ENCODE assay signal across 10 mouse cellular contexts in the genomic region with DNA sequence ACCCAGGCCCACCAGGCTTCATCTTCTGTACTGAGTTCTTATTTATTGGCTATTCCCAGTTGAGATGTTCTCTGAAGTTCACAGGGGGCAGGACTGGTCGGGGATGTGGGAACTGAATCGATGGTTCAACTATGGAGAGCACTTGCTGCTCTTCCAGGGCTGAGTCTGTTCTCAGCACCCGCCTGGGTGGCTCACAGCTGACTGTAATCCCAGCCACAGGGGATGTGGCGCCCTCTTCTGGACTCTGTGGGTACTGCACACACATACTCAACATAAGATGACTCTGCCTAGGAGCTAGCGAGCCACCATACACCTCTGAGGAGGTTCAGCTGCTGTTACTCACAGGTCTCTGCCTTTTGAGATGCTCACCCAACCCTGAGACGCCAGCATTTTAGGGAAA.
DNase-seq lines count a peak whose midpoint lies in the region; ATAC-seq and TF ChIP-seq lines count a peak whose summit lies in the region.
"Had no signal": no experiment of that assay in that cellular context is flagged by ENCODE, and none has a peak within 500 bp of the region (broad histone marks: within the 10 kb centered on the region; RNA-seq: fewer than 3 reads in every experiment).

No protein-coding gene starts in this region.

- H3K4me3 ChIP-seq in left cerebral cortex, adult 2 months: no peak overlapping the region
- H3K4me3 ChIP-seq in olfactory bulb, adult 2 months (ENCODE audit: insufficient read depth, low read depth, low read length): no peak overlapping the region
- H3K4me3 ChIP-seq in midbrain, embryonic 16.5 days (ENCODE audit: low read depth, low read length): no peak overlapping the region
- H3K4me3 ChIP-seq: forebrain, embryonic 13.5 days; midbrain, embryonic 12.5 days had no signal

- 92% methylated on average over 6 of the region's 6 CpGs for WGBS in olfactory bulb, adult 2 months
- 87% methylated on average over 6 of the region's 6 CpGs for WGBS in midbrain, embryonic 16.5 days

- DNase-seq in CD4-positive, CD25-positive, alpha-beta regulatory T cell, adult 2 months (ENCODE audit: low read depth, low spot score): peak; percentile 43
- DNase-seq in left cerebral cortex, adult 2 months (ENCODE audit: extremely low spot score in 1 of 2, low spot score in 2 of 2): no peak
- DNase-seq in left cerebral cortex, adult 18-20 months (ENCODE audit: low spot score in 2 of 2): no peak
- DNase-seq in ES-CJ7 (ENCODE audit: low read depth, low spot score): peak; percentile 88
- DNase-seq in adrenal gland, adult (ENCODE audit: inconsistent age in 2 of 2, low spot score in 1 of 2): no peak

- TF ChIP-seq CTCF in left cerebral cortex, adult 2 months (IDR thresholded peaks at IDR 0.05): peak; percentile 39
- TF ChIP-seq CTCF in olfactory bulb, adult 2 months (IDR thresholded peaks at IDR 0.05; ENCODE audit: insufficient read depth, low read depth, low read length): peak; percentile 43; the same call in 1 of the 2 replicates

- intact Hi-C loops in left cerebral cortex, adult 2 months (cut with DNase I): no loop called here

- ATAC-seq in CD4-positive, CD25-positive, alpha-beta regulatory T cell, adult 4 months: no peak
- no peak for ATAC-seq in midbrain, embryonic 16.5 days
- ATAC-seq: forebrain, embryonic 13.5 days had no signal

- no peaks in the 10 kb centered on the region for H3K27me3 ChIP-seq in midbrain, embryonic 16.5 days (ENCODE audit: control insufficient read depth, insufficient read depth, low read depth, low read length)
- H3K27me3 ChIP-seq: forebrain, embryonic 13.5 days; midbrain, embryonic 12.5 days had no signal

- no peaks in the 10 kb centered on the region for H3K9me3 ChIP-seq in midbrain, embryonic 16.5 days (replicated peaks; ENCODE audit: control insufficient read depth, low read length, poor library complexity, severe bottlenecking)
- H3K9me3 ChIP-seq: forebrain, embryonic 13.5 days; midbrain, embryonic 12.5 days had no signal

- peaks cover 6% of the 10 kb centered on the region for H3K4me1 ChIP-seq in olfactory bulb, adult 2 months (ENCODE audit: control insufficient read depth, insufficient read depth, low read length)
- peaks cover 3% of the 10 kb centered on the region for H3K4me1 ChIP-seq in midbrain, embryonic 16.5 days (ENCODE audit: control insufficient read depth, insufficient read depth, low read length)

- H3K9ac ChIP-seq in midbrain, embryonic 16.5 days (ENCODE audit: low read depth, low read length): no peak overlapping the region
- H3K9ac ChIP-seq: forebrain, embryonic 13.5 days; midbrain, embryonic 12.5 days had no signal

- no peaks in the 10 kb centered on the region for H3K36me3 ChIP-seq in midbrain, embryonic 16.5 days (ENCODE audit: control insufficient read depth, insufficient read depth, low read length)
- H3K36me3 ChIP-seq: midbrain, embryonic 12.5 days had no signal

- no peak overlapping the region for H3K27ac ChIP-seq in left cerebral cortex, adult 2 months
- H3K27ac ChIP-seq in olfactory bulb, adult 2 months (ENCODE audit: insufficient read depth, low read depth, low read length): no peak overlapping the region
- no peak overlapping the region for H3K27ac ChIP-seq in midbrain, embryonic 16.5 days (ENCODE audit: low read length)
- H3K27ac ChIP-seq: forebrain, embryonic 13.5 days; midbrain, embryonic 12.5 days had no signal

- no peak overlapping the region for H3K4me2 ChIP-seq in midbrain, embryonic 16.5 days (ENCODE audit: low read length)
- H3K4me2 ChIP-seq: forebrain, embryonic 13.5 days; midbrain, embryonic 12.5 days had no signal

- TF ChIP-seq POLR2A in olfactory bulb, adult 2 months (IDR thresholded peaks at IDR 0.05; ENCODE audit: insufficient read depth, low read depth, low read length): no peak

Comparison
In these comparisons a context has a peak if more than half of its experiments do, and no peak if none do; other contexts are left out.
1. DNase-seq: peak in CD4-positive, CD25-positive, alpha-beta regulatory T cell, adult 2 months (single experiment) and ES-CJ7 (single experiment); none in left cerebral cortex, adult 2 months (0 of 2), left cerebral cortex, adult 18-20 months (0 of 2) and adrenal gland, adult (0 of 2).